Mouse (Mus musculus): ENCODE results near the gene Dusp23. TPM values are rescaled to one million over a fixed set of nuclear protein-coding genes. Genes with fewer than 3 reads are reported as not detected.

Gene Dusp23
- polyA plus RNA-seq, 1 experiment from 2014 or later = 6.4 TPM

GRCm38 (mm10) chr1:172618141-172618540, 14.6 kb downstream of the Dusp23 start:
- Histone ChIP-seq H3K9ac (replicated peaks) (no peak overlapping the region), H3K9me3 (no peaks in the 10 kb centered on the region), H3K27ac (replicated peaks) (no peak overlapping the region), H3K4me3 (no peak overlapping the region), H3K4me1 (peaks cover 12% of the 10 kb centered on the region), H3K4me2 (replicated peaks) (no peak overlapping the region), H3K27me3 (no peaks in the 10 kb centered on the region), H3K36me3 (no peaks in the 10 kb centered on the region)
- ATAC-seq (replicated peaks) = no peak
- WGBS = 83% methylated on average over 4 of the region's 4 CpGs

DNA sequence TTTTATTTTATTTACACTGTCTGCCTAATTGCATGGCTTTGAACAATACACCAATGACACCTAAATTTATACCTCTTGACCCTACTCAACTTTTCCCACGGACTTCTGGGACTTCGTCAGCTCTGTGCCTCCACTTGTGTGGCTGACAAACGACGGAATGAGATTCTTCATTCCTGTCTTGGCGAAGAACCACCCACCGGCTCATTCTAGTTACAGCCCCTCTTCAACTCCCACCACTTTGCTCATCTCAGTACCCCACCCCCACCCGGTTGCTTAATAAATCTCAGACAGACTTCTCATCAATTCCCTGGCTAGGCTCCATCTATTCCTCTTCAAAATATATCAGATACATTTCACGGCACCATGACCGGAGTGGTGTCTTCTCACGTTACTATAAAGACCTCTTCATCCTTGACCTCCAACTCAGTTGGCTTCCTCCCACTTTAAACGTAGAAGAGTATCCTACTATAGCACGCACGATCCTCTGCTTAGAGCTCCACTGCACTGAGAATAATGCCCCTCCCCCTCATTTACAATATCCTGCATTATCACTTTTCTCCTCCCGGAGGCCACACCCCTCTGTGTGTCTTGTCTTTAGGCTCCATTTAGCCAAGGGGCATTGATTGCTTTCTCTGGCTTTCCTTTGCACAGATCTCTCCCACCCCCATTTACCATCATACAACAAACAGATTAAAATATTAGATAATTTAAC, 15.2 kb downstream of the Dusp23 start:
- peak; percentile 27 for ATAC-seq (replicated peaks)
- Histone ChIP-seq H3K9ac (replicated peaks) (peak overlapping the region; percentile 46), H3K9me3 (no peaks in the 10 kb centered on the region), H3K36me3 (no peaks in the 10 kb centered on the region), H3K27ac (replicated peaks) (no peak overlapping the region), H3K4me1 (peaks cover 12% of the 10 kb centered on the region), H3K4me3 (peak overlapping the region; percentile 38), H3K4me2 (replicated peaks) (peak overlapping the region; percentile 76), H3K27me3 (no peaks in the 10 kb centered on the region)
- 42% methylated on average over 14 of the region's 14 CpGs for WGBS

DNA sequence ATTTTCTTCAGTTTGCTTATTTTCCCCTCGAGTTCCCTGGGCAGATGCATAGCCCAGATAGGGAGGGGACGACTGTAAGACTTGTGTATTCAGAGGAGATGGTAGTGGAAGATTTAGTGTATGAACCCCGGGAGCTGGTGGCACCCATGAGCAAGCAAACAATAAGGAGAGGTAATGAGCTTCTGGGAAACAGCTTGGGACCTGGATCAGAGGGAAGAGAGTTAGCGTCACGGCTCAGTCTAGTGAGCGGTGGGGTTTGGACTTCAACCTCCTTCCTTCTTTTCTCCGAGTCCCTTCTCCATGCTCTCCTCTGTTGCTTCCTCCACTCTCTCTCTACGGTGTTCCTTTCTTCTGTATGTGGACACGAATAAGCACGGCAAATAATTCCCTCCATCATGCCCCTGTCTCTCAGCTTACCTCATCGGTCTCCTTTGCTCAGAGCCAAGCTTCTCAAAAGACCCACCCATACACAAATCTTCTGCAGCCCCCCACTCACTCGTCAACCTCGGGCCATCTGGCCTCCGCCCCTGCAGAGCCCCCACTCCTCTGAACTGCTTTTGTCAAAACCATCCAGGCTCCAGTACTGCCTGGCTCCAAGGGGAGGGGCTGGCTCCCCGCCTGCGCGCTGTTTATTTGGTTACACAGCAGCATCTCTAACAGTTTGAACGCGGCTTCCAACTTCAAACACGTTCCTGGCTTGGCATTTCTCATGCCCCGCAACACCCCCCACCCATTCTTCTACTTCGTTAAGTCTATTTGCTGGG, 16.0 kb downstream of the Dusp23 start:
- Histone ChIP-seq H3K36me3 (no peaks in the 10 kb centered on the region), H3K4me2 (replicated peaks) (peak overlapping the region; percentile 76), H3K4me1 (peaks cover 12% of the 10 kb centered on the region), H3K4me3 (peak overlapping the region; percentile 38), H3K9me3 (no peaks in the 10 kb centered on the region), H3K27ac (replicated peaks) (no peak overlapping the region), H3K27me3 (no peaks in the 10 kb centered on the region), H3K9ac (replicated peaks) (peak overlapping the region; percentile 46)
- 8% methylated on average over 22 of the region's 22 CpGs for WGBS
- ATAC-seq (replicated peaks) = peak; percentile 85

- Histone ChIP-seq H3K4me2 (replicated peaks) (no peak overlapping the region), H3K27me3 (no peaks in the 10 kb centered on the region), H3K27ac (replicated peaks) (no peak overlapping the region), H3K4me3 (no peak overlapping the region), H3K9me3 (no peaks in the 10 kb centered on the region), H3K9ac (replicated peaks) (no peak overlapping the region), H3K36me3 (no peaks in the 10 kb centered on the region), H3K4me1 (peaks cover 12% of the 10 kb centered on the region)
- ATAC-seq (replicated peaks) = no peak
- WGBS = 89% methylated on average over 4 of the region's 4 CpGs
These were observed 17.4 kb downstream of the Dusp23 start for GRCm38 (mm10) chr1:172615412-172615811.

GRCm38 (mm10) chr1:172614654-172615053, 18.1 kb downstream of the Dusp23 start:
- Histone ChIP-seq H3K9me3 (no peaks in the 10 kb centered on the region), H3K36me3 (no peaks in the 10 kb centered on the region), H3K27me3 (no peaks in the 10 kb centered on the region), H3K27ac (replicated peaks) (no peak overlapping the region), H3K4me2 (replicated peaks) (no peak overlapping the region), H3K4me1 (peaks cover 12% of the 10 kb centered on the region), H3K9ac (replicated peaks) (no peak overlapping the region), H3K4me3 (no peak overlapping the region)
- ATAC-seq (replicated peaks) = no peak
- 84% methylated on average over 10 of the region's 10 CpGs for WGBS

DNA sequence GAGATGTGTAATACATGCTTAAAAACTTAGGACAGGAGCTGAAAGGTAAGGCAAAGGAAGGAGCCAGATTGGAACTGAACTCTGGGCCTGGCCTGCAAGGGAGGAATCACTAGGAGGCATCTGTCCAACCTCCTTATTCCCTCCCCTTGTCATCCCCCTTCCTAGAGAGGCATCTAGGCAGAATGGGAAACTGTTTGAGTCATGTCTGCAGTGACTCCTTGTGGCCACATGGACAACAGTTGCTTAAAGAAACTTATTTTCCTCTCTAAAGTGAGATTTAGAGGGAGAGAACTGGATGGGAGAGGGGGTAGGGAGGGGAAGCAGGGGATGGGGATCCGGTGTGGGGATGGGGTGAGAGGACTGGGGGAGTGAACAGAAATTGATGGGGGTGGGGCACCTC, 20.0 kb downstream of the Dusp23 start:
- no peak overlapping the region for H3K4me2 ChIP-seq (replicated peaks)
- H3K27ac ChIP-seq (replicated peaks) = no peak overlapping the region
- no peaks in the 10 kb centered on the region for H3K36me3 ChIP-seq
- no peak overlapping the region for H3K9ac ChIP-seq (replicated peaks)
- H3K4me1 ChIP-seq = peaks cover 12% of the 10 kb centered on the region
- no peak overlapping the region for H3K4me3 ChIP-seq
- H3K27me3 ChIP-seq = no peaks in the 10 kb centered on the region
- no peaks in the 10 kb centered on the region for H3K9me3 ChIP-seq
- ATAC-seq (replicated peaks) = no peak
- 56% methylated on average over 1 of the region's 1 CpGs for WGBS

GRCm38 (mm10) chr1:172611304-172611703, 21.5 kb downstream of the Dusp23 start:
- ATAC-seq (replicated peaks) = no peak
- WGBS = 88% methylated on average over 10 of the region's 10 CpGs
- Histone ChIP-seq H3K27me3 (no peaks in the 10 kb centered on the region), H3K27ac (replicated peaks) (no peak overlapping the region), H3K9me3 (no peaks in the 10 kb centered on the region), H3K4me2 (replicated peaks) (no peak overlapping the region), H3K36me3 (no peaks in the 10 kb centered on the region), H3K4me3 (no peak overlapping the region), H3K4me1 (no peaks in the 10 kb centered on the region; the same call in 1 of the 2 replicates), H3K9ac (replicated peaks) (no peak overlapping the region)

DNA sequence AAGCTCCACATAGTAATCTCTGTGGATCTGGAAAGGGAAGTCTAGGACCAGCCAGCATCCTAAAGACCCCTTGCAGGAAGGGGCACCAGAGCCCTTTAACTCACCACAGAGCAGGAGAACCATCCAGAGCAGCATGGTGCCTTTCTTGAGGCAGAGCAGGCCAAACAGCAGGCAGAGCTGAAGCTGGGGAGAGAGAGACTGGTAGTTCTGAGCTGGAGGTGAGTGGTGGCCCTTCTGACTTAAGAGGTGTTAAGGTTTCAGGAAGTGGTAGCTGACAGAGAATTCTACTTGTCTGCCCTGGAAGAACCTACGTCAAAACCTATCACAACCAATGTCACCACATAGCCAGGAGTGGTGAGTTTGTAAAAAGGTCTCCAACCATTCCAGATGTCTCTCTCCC, 30.4 kb downstream of the Dusp23 start, which contains the start of gene Fcrl6:
Fcrl6 (minus strand) TSS at position 226 of the 400 bp plus-strand sequence.
- Histone ChIP-seq H3K4me3 (no peak within 1 kb of the TSS), H3K9me3 (no peaks in the 10 kb centered on the region), H3K36me3 (no peaks in the 10 kb centered on the region), H3K9ac (replicated peaks) (no peak within 1 kb of the TSS), H3K4me1 (no peaks in the 10 kb centered on the region), H3K27me3 (no peaks in the 10 kb centered on the region), H3K27ac (replicated peaks) (no peak within 1 kb of the TSS), H3K4me2 (replicated peaks) (no peak within 1 kb of the TSS)
- 95% methylated on average over 1 of the region's 1 CpGs for whole genome bisulfite sequencing
- ATAC-seq (replicated peaks) = no peak

GRCm38 (mm10) chr1:172594495-172594894, 38.3 kb downstream of the Dusp23 start:
- Histone ChIP-seq H3K27me3 (no peaks in the 10 kb centered on the region), H3K4me1 (no peaks in the 10 kb centered on the region), H3K9ac (replicated peaks) (no peak overlapping the region), H3K36me3 (no peaks in the 10 kb centered on the region), H3K27ac (replicated peaks) (no peak overlapping the region), H3K4me2 (replicated peaks) (no peak overlapping the region), H3K4me3 (no peak overlapping the region), H3K9me3 (no peaks in the 10 kb centered on the region)
- ATAC-seq (replicated peaks) = no peak

GRCm38 (mm10) chr1:172593956-172594355, 38.8 kb downstream of the Dusp23 start:
- Histone ChIP-seq H3K4me2 (replicated peaks) (no peak overlapping the region), H3K9me3 (no peaks in the 10 kb centered on the region), H3K27ac (replicated peaks) (no peak overlapping the region), H3K4me3 (no peak overlapping the region), H3K36me3 (no peaks in the 10 kb centered on the region), H3K9ac (replicated peaks) (no peak overlapping the region), H3K4me1 (no peaks in the 10 kb centered on the region), H3K27me3 (no peaks in the 10 kb centered on the region)
- WGBS = 89% methylated on average over 2 of the region's 2 CpGs
- no peak for ATAC-seq (replicated peaks)

DNA sequence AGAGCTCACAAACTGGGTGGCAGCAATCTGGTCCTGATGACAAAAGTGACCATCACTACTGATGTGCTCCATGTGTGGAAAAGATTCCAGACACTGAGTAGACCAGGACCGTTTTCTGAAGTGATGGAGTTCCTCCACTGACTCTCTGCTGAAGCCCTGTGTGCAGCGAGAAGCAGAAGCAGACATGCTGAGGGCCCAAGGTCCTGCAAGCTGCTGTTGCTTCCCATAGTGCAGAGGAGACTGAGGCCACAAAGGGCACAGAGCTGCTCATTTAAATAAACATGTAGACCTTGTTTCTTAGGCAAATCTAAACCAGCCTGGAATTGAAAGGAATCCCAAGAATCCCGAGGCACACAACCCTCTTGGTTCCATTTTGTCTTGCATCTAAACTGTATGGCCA, 39.4 kb downstream of the Dusp23 start:
- Histone ChIP-seq H3K27ac (replicated peaks) (no peak overlapping the region), H3K36me3 (no peaks in the 10 kb centered on the region), H3K9me3 (no peaks in the 10 kb centered on the region), H3K9ac (replicated peaks) (no peak overlapping the region), H3K4me1 (no peaks in the 10 kb centered on the region), H3K27me3 (no peaks in the 10 kb centered on the region), H3K4me2 (replicated peaks) (no peak overlapping the region), H3K4me3 (no peak overlapping the region)
- 79% methylated on average over 3 of the region's 3 CpGs for WGBS
- no peak for ATAC-seq (replicated peaks)

DNA sequence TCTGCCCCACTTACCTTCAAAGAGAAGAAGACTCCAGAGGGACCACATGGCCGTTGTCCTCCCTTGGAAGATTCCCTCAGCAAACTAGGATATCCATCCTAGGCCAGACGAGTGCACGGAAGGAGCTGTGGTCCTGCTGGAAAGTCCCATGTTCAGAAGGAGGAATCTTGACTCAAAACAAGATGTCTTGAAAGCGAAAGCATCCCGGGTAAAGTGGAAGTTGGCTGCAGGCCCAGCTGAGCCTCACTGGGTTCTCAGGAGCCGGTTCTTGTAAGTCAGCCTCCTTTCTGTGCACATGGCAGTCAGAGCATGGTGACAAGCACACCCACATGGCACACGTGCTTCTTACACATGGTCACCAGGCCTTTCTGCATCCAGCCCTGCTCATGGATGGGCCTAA, 42.4 kb downstream of the Dusp23 start, which contains the start of gene Slamf8:
Slamf8 (minus strand) TSS at position 184 of the 400 bp plus-strand sequence.
- 82% methylated on average over 7 of the region's 7 CpGs for WGBS
- H3K36me3 ChIP-seq = no peaks in the 10 kb centered on the region

More for the DNA sequence above, 42.4 kb downstream of the Dusp23 start, which contains the start of gene Slamf8:
- H3K4me1 ChIP-seq = peaks cover 12% of the 10 kb centered on the region
- no peaks in the 10 kb centered on the region for H3K27me3 ChIP-seq
- no peak within 1 kb of the TSS for H3K4me3 ChIP-seq
- H3K27ac ChIP-seq (replicated peaks) = no peak within 1 kb of the TSS
- no peaks in the 10 kb centered on the region for H3K9me3 ChIP-seq
- no peak for ATAC-seq (replicated peaks)
- H3K4me2 ChIP-seq (replicated peaks) = no peak within 1 kb of the TSS
- no peak within 1 kb of the TSS for H3K9ac ChIP-seq (replicated peaks)
